Mouse (Mus musculus): ENCODE data around the gene Exosc6.

GRCm38 (mm10) chr8:111075926-111076325, 19.8 kb downstream of the Exosc6 start:
- no peak for TF ChIP-seq CTCF (IDR thresholded peaks at IDR 0.05; ENCODE audit: control insufficient read depth, insufficient read depth, insufficient read length)
- TF ChIP-seq USF1 (IDR thresholded peaks at IDR 0.05; ENCODE audit: low read depth), result no peak
- no peak for TF ChIP-seq MYOD1 (IDR thresholded peaks at IDR 0.05; ENCODE audit: control insufficient read depth, insufficient read length, low read depth)
